Mouse (Mus musculus): ENCODE data around the gene Pla2g4b.
A peak's percentile ranks its signal among the peaks of the same experiment; 100 is the strongest.

Gene Pla2g4b

DNA sequence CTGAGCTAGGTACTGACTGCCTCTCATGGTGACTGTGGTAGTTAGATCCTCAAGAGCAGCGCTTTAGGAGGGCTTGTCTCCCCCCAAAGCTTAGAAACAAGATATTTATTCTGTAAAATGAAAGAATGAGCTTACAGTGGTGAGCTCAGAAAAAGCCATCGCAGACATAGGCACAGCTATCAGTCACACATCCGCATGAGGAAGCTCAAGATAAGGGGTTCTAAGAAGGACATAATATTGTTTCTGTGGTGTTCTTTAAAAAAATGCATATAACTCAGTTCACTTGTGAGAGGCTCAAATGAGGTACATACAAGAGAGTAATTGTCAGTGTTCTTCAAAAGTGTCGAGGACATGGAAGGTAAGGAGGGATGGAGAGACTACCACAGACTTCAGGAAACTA, 17.3 kb upstream of the Pla2g4b start:
- no peak for DNase-seq (ENCODE audit: low spot score)

DNA sequence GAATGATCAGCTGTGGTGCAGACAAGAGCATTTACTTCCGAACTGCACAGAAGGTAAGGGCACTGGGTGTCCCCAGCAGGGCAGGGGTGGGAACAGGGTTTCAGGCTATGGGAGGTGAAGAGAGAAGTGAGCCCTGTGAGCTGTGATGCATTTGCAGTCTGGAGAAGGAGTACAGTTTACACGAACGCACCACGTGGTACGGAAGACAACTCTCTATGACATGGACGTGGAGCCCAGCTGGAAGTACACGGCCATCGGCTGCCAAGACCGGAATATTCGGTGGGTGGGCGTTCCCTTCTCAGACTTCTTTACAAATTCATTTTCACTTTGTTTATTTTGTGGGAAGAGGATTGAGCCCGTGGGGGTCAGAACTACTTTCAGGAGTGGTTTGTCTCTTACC, 15.6 kb upstream of the Pla2g4b start:
- DNase-seq (ENCODE audit: low spot score): no peak

DNA sequence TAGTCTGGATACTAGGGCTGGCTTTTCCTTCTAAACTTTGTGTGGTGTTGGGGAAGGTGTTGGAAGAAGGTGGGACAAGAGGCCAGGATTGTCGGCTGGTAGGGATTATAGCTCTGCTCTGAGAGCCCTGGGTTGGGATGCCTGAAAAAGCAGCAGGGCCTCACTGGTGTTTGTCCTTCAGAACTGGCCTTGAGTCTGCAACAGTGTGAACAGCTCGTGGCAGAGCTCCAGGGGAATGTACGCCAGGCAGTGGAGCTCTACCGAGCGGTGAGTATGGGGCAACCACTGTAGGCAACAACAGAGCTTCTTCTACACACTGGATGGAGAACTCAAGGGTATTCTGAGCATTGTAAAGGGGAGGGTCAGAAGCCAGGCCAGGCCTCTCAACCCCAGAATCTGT, 8.9 kb upstream of the Pla2g4b start:
- DNase-seq (ENCODE audit: low spot score): peak; percentile 27

DNA sequence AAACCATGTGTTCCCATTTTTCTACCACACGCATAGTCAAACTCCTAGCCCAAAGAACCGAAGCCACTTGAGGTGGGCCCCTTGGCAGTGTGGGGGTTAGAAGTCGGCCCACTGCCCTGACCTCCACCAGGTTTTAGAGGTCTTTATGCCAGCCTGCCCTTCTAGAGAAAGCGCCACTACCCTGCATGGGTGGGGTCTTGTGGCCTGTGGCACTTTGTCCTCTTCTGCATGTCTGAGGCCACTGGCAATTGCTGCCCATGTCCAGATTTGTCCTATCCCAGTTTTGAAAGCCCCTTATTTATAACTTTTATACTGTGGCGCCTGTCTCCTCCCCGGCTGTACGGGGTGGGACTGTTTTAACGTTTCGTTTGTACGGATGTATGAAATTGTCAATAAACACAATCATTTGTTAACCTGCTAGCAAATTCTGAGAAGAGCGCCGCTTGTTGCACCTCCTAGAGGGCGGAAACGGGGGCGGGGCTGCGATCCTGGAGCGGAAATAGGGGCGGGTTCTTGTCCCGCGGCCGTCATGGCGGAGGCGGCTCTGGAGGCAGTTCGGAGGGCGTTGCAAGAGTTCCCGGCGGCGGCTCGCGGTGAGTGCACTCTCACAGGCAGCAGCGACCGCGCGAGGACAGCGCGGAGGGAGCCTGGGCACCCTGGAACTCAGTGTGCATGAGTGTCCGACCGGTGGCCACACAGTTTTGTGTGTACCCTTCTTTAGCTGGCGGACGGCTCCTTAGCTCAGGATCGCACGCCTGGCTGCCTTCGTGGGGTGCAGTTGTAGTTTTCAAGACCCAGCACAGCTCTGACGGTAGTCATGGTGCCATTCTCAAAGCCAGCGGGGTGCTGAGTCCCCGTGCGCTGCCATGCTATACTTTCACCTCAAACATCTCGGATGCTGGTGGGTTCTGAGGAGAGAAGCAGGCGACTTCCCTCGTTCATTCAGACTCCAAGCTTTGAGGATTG, 6.0 kb upstream of the Pla2g4b start, which contains the start of the genes Jmjd7 and Gm28042:
Jmjd7 (plus strand) TSS at position 500 of the 966 bp plus-strand sequence.
Gm28042 (plus strand) TSS at position 510 of the 966 bp plus-strand sequence.
- peak; percentile 86 for DNase-seq (ENCODE audit: low spot score)

DNA sequence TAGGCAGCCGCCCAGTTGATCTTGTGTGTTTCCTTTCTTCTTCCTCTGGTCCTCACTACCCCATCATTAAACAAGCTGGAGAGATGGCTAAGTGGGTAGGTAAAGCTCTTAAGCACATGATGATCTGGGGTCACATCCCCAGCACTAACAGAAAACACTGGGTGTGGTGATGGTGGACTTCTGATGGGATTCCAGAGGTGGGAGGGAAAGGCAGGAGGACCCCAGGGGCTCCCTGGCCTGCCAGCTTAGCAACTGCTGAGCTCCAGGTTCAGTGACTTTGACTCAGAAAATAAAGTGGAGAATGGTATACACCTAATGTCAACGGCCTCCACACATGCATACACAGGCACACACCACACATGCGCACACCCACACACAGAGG, 5.3 kb upstream of the Pla2g4b start:
- no peak for DNase-seq (ENCODE audit: low spot score)

DNA sequence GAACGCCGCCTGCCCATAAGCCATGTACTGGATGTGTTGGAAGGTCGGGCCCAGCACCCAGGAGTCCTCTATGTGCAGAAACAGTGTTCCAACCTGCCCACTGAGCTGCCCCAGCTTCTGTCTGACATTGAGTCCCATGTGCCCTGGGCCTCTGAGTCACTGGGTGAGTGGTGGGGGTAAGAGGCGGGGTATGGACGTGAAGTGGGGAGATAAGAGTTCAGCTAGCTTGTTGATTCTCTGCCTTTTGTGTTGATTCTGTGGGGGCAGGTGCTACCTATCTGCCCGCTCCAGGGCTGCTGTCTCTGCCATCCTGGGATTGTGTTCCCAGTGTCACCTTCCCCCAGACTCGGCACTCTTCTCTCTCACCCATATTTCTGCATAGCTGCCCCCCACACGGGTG, 2.8 kb upstream of the Pla2g4b start:
- no peak for DNase-seq (ENCODE audit: low spot score)

DNA sequence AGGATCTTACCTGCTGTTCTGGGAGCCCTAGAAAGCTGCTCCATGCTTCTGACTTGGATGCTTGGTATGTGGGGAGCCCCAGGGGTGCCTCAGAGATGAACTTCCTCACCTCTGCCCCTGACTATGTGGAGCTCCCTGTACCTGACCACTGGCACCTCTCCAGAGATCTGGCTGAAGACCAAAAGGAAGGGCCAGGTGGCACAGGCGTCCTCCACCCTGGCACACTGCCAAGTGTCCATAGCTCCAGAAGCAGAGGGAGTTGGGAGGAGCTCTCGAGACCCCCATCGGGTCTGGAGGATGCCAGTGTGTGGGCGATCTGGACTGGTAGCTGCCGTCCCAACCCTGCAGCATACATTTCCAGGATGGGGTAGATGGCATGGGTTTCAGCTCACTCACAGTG, 509 bp downstream of the Pla2g4b start:
- no peak for DNase-seq (ENCODE audit: low spot score)

DNA sequence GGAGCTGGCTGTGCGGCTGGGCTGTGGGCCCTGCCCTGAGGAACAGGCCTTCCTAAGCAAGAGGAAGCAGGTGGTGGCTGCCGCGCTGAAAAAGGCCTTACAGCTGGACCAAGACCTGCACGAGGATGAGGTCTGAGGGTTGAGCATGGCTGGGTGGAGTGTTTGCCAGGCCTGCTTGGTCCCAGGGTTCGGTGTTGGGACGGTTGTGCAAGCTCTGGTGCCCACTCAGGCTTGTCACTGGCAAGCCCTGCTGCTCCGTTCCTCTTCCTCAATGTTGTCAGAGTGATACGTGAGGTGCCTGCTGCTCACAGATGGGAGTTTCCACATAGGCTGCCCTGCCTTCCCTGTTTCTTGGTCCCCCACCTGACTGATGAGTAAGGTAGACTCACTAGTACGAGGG, 4.5 kb downstream of the Pla2g4b start:
- DNase-seq (ENCODE audit: low spot score): no peak

DNA sequence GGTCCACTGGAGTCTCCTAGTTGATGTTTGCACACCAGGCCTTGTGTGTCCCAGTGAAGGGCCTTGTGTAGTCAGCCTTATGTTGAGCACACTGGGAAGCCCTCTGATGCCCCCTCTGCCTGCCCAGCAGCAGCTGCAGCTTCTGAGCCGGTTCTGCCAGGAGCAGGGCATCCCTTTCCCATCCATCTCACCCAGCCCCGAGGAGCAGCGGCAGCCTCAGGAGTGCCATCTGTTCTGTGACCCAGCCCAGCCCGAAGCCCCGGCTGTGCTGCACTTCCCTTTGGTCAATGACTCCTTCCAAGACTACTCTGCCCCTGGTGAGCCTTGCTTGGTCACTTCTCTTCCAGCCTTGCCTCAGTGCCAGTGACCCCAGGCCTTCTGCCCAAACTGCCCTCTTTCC, 7.8 kb downstream of the Pla2g4b start:
- DNase-seq (ENCODE audit: low spot score): no peak

DNA sequence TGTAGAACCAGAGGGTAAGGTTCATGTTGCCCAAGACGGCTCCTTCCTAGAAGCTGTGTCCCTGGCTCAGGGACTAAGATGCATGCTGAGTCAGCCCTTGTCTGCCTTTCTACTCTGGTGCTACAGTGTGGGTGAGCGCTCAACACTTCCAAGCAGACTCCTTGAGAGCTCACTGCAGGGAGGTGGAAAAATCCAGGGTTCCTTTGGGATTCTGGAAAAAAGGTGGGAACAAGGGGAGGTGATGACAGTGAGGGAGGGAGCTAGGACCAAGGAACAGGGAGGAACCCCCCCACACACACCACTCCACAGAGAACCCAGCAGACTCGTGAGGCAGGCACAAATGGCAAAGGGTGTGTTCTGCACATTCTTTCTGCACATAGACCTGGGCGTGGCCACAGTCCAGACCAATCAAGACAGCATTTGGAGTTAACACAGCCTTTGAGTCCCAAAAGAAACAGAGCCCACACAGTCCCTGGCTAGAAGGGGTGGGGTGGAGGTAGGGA, 10.9 kb downstream of the Pla2g4b start:
- DNase-seq (ENCODE audit: low spot score): no peak

DNA sequence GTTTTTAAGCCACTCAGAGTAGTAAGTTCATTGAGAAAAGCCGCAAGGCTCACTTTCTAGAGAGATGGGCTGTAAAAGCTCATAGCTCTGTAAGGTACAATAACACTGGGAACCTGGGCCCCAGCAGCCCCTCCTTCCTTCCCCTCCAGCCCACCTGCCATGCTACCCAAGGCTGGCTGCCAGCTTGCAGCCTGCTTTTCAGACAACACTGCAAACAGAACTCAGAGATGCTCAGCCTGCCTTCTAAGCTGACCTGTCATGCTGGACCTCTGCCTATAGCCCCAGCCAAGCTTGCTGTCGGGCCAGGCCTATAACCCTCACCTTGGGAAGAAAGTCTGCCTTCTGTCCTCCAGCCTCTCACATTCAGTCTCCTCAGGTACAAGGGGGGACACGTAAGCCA, 11.5 kb downstream of the Pla2g4b start:
- no peak for DNase-seq (ENCODE audit: low spot score)

DNA sequence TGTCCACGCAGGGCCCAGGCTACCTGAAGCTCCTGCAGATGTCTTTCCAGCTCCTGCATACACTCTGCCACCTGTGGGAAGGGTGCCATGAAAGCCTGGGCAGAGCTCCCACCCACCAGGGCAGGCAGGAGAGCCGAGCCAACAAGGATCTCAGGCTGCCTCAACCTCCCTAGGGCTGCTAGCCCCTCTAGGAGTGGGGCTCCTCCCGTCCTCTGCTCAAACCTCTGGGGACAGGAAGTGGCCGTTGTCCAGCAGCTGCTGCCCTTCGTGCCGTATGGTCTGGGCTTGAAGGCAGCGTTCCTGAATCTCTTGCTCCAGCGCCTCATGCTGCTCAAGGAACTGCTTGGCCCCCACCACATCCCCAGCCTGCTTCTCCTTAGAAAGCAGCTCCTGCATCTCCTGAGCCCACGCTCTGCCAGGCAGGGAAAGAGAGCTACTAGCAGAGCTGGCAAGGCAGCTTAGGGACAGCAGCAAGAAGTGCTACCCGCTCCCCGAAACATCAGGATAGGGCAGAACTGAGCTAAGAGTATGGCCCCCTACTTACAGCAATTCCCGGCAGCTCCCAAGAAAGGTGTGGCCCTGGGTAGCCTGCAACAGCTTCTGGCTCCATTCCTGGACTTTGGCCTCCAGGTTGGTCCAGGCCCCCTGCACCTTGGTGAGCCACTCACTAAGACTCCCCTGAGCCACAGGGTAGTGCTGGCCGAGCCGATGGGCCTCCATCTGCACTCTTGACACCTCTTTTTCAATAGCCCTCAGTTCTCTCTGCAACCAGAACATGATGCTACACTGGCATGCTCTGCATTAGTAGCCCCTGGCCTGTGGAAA, 13.5 kb downstream of the Pla2g4b start:
- DNase-seq (ENCODE audit: low spot score): no peak

DNA sequence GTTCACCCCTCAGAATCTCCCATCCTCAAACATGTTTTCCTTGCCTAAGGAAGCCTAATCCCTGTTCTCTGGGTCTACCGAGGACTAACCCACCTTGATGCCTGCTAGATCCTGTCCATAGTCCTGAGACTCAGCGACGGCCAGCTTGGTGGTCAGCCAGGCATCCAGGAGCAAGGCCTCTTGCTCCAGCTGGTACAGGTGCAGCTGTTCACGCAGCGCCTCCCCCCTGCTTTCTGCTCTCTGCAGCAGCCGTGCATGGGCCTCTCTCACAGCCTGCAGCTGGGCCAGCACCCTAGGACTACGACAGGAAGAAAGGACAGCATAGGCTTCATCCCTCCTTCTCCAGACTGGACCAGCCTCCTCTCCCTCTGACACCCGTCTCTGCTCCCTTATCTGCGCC, 15.0 kb downstream of the Pla2g4b start:
- no peak for DNase-seq (ENCODE audit: low spot score)

DNA sequence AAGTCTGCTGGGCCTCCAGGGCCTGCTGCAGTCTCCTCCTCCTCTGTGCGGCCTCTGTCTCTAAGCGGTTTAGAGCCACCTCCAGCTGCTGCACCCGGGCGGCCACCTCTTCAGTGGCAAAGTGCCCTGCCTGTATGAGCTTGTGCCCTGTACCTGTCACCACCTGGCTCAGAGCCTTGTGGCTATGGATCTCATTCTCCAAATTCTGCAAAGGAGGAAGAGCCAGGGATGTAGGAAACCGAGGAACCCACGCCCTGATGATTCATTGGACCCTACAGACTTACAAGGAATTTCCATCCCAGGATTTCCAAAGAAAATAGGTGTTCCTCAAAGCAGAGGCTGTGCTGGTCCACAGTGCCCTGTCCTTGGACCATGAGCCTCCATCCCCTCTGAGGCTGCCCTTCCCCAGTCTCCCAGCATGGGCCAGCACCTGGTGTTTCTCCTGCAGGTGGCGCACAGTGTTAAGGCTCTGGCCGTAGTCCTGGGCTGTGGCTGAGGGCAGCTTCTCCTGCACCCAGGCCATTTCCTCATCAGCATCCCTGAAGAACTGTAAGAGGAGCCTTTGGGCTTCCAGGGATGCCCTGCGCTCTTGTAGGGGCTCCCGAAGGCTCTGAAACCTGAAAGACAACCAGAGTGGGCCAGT, 16.5 kb downstream of the Pla2g4b start:
- peak; percentile 39 for DNase-seq (ENCODE audit: low spot score)

DNA sequence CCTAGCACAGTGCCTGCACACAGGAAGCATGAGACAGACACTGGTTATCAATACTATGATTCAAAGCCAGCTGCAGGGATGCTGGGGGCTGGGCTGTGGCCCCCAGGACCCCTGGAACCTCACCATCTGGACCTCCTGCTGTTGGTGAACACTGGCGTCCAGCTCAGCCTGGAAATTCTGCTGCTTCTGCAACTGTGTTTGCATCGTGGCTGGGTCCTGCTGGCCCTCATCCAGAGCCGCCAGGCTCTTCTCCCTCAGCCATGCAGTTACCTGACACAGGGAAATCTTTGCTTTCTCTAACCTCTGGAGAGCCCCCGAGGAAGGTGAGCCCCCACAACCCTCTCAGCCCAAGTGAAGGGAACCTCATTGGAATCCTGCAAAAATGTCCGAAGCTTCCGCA, 18.2 kb downstream of the Pla2g4b start:
- DNase-seq (ENCODE audit: low spot score): no peak

DNA sequence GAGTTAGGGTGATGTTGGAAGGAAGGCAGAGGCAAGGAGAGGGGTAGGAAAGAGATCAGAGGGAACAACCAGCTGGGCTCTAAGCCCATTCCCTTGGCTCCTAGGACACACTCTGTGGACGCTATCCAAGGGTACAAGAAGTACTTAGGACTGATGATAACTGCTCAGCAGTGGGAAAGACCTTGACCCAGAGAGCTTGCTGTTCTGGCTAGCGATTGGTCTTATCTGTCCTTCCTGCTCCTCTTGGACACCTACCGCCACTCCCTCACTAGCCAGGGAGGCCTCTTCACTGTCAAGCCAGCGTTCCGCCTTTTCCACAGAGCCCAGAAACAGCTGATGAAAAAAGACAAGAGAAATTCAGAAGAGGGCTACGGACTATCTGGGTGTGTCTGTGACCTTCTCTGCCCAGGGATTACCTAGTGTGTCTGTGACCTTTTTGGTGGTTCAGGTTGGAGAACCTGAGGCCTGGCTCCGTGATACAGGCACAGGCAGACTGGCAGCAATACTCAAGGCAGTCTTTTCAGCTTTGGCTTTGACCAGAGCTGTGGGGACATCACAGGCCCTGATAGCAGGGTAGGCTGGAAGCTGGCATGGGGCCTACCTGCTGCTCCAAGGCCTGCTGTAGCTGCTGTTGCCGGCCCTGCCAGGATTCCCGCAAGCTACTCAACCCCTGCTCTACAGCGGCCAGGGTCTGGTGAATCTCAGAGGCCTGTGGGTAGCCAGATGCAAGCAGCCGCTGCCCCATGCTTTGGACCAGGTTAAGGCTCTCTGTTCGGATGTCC, 21.7 kb downstream of the Pla2g4b start:
- no peak for DNase-seq (ENCODE audit: low spot score)

DNA sequence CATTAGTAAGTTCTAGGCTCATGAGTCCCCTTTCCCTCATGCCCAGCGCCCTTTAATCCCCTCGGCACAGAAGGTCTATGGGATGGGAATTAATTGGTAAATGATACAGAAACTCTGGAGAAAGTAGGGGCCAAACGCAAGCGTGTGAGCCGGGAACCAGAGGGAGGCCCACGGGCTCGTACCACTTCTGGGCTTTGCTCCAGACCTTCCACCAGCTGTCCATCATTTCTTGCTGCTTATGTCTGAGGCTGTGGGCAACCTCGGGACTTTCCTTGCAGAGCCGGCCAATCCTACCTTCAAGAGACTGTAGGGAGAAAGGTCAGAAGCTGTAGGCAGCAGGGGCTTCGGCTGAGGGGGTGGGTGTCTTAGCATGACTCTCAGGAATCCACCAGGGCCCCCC, 22.7 kb downstream of the Pla2g4b start:
- DNase-seq (ENCODE audit: low spot score): no peak

DNA sequence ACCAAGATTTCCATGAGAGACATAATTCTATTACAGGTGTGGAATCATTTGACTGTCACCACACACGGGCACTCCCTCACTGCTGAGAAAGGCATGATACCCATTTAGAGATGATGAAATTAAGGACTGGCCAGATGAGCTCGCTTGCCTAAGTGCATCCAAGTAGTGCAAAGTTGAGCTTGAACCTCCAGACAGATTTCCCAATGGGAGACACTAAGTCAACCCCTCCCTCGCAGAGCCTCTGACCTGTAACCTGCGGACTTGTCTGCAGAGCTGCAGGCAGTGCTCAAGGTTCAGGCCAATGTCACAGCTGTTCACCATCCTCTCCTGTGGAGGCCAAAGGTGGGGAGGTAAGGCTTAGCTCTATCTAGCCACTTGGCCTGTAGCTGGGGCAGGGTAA, 25.6 kb downstream of the Pla2g4b start:
- no peak for DNase-seq (ENCODE audit: low spot score)

DNA sequence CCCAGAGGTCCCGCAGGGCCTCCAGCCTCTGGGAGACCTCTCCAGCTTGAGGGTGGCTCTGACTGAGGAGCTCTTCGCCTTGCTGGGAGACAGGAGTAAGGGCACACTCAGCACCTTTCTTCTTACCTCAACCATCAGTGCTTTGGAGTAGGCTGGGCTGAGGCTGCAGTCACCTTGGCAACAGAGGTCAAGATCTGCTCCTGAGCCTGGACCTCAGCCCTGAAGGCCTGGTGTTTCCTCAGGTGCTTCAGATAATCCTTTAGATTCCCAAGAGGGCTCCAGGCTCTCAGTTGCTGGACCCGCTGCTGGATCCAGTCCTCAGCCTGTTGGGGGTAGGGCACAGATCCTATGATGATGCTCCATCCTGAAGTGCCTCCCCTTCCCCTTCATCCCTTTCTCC, 26.2 kb downstream of the Pla2g4b start:
- DNase-seq (ENCODE audit: low spot score): no peak

DNA sequence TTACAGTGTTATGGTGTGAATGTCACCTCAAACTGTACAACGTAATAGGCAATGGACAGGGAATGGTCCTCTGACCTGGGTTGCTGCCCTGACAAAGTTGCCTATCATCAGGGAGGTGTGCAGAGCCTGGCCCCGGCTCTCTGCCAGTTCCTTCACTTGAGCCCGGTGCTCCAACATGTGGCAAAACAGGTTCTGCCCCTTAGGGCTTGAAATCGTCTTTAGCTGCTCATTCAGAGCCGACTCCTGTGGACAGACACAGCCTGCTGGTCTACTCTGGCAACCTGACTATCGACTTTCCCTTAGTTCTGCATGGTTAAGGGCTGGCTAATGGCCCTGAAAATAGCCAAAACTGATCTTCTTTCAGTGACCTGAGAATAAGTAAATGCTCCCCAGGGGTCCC, 27.0 kb downstream of the Pla2g4b start:
- no peak for DNase-seq (ENCODE audit: low spot score)

DNA sequence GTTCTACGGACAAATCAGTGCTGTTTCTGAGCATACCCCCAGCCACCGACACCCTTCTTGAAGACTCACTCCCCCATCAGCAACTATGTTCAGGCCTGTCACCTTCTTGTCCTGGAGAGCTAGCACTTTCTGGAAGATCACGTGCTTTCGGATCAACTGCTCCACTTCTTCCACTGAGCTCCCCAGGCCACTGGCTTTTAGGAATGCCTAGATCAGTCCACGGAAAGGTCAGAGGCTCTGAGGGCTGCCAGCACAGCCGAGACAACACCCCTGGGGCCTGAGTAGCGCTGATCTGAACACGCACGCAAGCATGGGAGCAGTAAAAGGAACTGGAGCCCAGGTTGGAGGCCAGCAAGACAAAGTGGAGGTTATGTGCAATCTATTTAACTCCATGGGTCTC, 27.4 kb downstream of the Pla2g4b start:
- no peak for DNase-seq (ENCODE audit: low spot score)

DNA sequence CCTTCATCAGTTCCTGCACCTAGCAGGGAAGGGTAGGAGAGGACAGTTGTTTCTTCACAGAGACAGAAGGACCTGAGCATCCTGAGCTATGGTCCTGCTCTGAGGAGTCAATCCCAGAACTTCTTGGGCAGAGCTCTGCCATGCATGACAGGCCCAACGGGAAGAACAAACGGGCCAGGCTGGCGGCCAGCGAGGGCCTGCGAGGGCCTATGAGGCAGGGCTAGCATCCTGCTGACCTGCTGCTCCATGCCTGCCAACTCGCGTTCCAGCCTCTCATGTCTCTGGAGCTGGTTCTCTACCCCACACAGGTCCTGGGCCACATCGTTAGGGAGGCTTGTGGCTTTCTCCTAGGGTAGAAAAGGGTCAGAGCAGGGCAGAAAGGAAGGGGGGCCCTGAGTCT, 29.0 kb downstream of the Pla2g4b start:
- DNase-seq (ENCODE audit: low spot score): no peak

Data from ovary, postnatal 14 days (tissue).